Mouse (Mus musculus): ENCODE measurements at regions not wholly inside any gene's neighbourhood (a gene's known extent, or its start where the extent isn't known, plus 50 kb on each side); places are given as distances from the start of the nearest gene placed in this dataset.
A peak's percentile ranks its signal among the peaks of the same experiment; 100 is the strongest.

DNA sequence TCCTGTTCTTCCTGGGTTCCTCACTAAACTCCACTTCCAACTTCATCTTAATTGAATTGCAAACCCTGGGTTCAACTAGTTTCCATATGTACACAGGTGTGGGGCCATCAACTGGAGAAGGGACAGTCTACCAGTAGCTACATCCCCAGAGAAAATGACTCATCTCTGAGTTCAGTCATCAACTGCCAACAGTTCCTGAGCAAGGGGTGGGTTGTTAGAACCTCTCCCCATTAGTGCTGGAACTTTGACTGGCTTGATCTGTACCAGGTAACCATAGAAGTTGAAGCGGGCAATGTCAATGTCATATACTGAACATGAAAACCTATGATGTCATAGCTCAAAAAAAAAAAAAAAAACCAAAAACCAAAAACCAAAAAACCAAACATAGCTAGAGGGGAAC is 69.8 kb downstream of the Gm21750 start:
- WGBS = 98% methylated on average over 1 of the region's 1 CpGs
- Histone ChIP-seq H3K27me3 (no peaks in the 10 kb centered on the region), H3K9me3 (replicated peaks) (no peaks in the 10 kb centered on the region), H3K4me1 (no peaks in the 10 kb centered on the region), H3K4me3 (replicated peaks) (no peak overlapping the region), H3K9ac (no peak overlapping the region), H3K27ac (no peak overlapping the region), H3K36me3 (no peaks in the 10 kb centered on the region), H3K4me2 (no peak overlapping the region)
- no peak for ATAC-seq (replicated peaks; ENCODE audit: low FRiP score)

DNA sequence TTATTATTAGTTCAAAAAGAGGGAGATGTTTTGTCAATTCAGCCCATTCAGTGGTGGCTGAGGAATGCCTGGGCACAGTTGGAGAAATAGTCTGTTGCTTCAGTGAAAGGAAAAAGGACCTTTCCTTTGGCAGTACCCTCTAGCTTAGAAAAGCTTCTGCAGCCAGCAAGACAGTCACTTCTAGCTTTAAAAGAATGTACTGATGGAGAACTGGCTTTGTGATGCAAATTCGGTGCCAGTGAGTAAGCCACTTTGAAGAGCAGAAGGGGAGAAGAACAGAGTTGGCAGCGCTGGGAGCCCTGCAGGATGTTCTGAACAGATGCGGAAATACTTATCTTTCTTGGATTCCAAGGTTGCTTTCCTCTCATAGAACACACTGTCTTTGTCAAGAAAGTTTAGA is 71.1 kb downstream of the Gm21750 start:
- H3K4me2 ChIP-seq = no peak overlapping the region
- no peak overlapping the region for H3K9ac ChIP-seq
- no peaks in the 10 kb centered on the region for H3K27me3 ChIP-seq
- no peak overlapping the region for H3K4me3 ChIP-seq (replicated peaks)
- ATAC-seq (replicated peaks; ENCODE audit: low FRiP score) = no peak
- no peaks in the 10 kb centered on the region for H3K36me3 ChIP-seq
- no peaks in the 10 kb centered on the region for H3K9me3 ChIP-seq (replicated peaks)
- H3K4me1 ChIP-seq = no peaks in the 10 kb centered on the region
- WGBS = 58% methylated on average over 3 of the region's 3 CpGs
- H3K27ac ChIP-seq = no peak overlapping the region

DNA sequence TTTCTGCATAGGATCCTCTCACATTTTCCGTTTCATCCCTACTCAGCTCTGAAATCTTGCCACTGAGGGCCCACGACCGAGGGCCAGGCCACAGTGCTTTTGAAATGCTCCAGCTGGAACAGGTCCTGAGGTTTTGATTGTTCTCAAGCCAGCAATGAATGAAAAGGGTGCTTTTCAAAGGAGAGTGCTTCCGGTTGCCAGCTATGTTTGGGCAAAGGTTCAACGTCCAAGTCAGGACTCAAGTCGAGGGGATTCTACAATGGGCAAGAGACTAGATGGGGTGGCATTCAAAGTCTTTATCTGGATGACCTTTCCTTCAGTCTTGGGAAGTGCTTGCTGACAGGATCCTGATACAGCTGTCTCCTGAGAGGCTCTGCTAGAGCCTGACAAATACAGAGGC is 89.8 kb downstream of the Gm21750 start:
- no peak for ATAC-seq (replicated peaks; ENCODE audit: low FRiP score)
- no peak overlapping the region for H3K9ac ChIP-seq
- H3K36me3 ChIP-seq = no peaks in the 10 kb centered on the region
- no peaks in the 10 kb centered on the region for H3K4me1 ChIP-seq
- no peak overlapping the region for H3K27ac ChIP-seq
- no peak overlapping the region for H3K4me2 ChIP-seq
- H3K9me3 ChIP-seq (replicated peaks) = no peaks in the 10 kb centered on the region
- no peaks in the 10 kb centered on the region for H3K27me3 ChIP-seq
- 80% methylated on average over 6 of the region's 6 CpGs for WGBS
- H3K4me3 ChIP-seq (replicated peaks) = no peak overlapping the region

DNA sequence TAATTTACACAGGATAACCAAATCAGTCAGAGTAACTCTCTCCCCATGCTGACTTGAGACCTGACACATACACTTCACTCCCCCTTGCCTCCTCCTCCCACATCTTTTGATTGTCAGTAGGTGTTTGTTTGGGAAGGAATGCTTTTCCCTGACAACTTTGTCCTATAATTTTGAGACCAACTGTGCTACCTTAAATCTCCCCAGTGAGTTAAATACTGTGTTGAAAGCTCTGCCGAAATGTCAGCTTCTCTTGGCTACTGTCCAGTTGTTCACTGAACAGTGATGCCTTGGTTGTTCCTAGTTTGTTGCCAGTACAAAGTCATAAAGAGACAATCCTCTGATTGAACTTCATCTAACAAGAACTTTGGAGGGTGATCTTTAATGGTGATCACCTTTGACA is 99.0 kb downstream of the Gm21750 start:
- H3K4me2 ChIP-seq = no peak overlapping the region
- H3K27me3 ChIP-seq = no peaks in the 10 kb centered on the region
- no peaks in the 10 kb centered on the region for H3K36me3 ChIP-seq
- ATAC-seq (replicated peaks; ENCODE audit: low FRiP score) = no peak
- H3K27ac ChIP-seq = no peak overlapping the region
- 42% methylated on average over 1 of the region's 1 CpGs for WGBS
- H3K4me1 ChIP-seq = no peaks in the 10 kb centered on the region
- no peak overlapping the region for H3K9ac ChIP-seq
- no peak overlapping the region for H3K4me3 ChIP-seq (replicated peaks)
- H3K9me3 ChIP-seq (replicated peaks) = no peaks in the 10 kb centered on the region

DNA sequence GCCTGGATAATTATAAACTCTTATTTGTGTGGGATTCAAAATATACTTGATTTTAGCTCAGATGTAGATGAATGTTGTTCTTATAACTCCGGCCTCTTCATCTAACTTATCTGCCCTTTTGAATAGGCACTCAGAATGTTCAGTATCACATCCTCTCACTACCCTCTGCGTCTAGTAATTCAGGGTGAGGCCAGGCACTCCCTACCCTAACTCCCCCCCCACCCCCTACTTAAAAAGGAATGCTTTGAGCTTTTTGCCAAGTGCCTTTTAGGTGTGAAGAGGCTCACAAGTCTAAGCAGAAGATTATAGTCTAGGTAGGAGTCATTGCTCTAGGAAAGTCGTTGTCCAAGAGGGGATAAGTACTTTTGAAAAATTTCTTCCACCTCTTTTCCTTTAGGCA is 111.9 kb downstream of the Gm21750 start:
- 39% methylated on average over 3 of the region's 3 CpGs for WGBS
- H3K9ac ChIP-seq = no peak overlapping the region
- H3K9me3 ChIP-seq (replicated peaks) = no peaks in the 10 kb centered on the region
- H3K4me1 ChIP-seq = no peaks in the 10 kb centered on the region
- no peak for ATAC-seq (replicated peaks; ENCODE audit: low FRiP score)
- no peak overlapping the region for H3K4me3 ChIP-seq (replicated peaks)
- H3K36me3 ChIP-seq = no peaks in the 10 kb centered on the region
- H3K27me3 ChIP-seq = no peaks in the 10 kb centered on the region
- H3K4me2 ChIP-seq = no peak overlapping the region
- H3K27ac ChIP-seq = no peak overlapping the region

DNA sequence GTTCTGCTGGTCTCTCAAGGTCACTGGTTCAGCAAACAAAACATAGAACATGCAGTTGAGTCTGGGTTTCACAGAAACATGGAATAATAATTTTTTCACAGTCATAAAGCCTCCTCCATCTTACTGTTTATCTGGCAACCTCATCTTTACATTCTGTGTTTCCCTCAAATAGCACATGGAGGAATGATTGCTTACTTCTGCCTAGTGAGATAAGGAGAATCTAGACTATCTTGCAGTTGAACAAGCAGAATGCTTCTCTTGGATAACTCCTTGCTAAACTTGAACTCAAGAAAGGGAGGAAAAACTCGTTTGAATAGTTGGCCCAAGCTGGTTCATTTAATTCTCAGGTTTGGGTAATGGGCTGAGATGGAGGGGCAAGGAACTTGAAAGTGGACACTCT is 112.8 kb downstream of the Gm21750 start:
- Histone ChIP-seq H3K27ac (no peak overlapping the region), H3K27me3 (no peaks in the 10 kb centered on the region), H3K4me1 (no peaks in the 10 kb centered on the region), H3K4me3 (replicated peaks) (no peak overlapping the region), H3K9me3 (replicated peaks) (no peaks in the 10 kb centered on the region), H3K36me3 (no peaks in the 10 kb centered on the region), H3K4me2 (no peak overlapping the region), H3K9ac (no peak overlapping the region)
- 34% methylated on average over 1 of the region's 1 CpGs for WGBS
- no peak for ATAC-seq (replicated peaks; ENCODE audit: low FRiP score)

DNA sequence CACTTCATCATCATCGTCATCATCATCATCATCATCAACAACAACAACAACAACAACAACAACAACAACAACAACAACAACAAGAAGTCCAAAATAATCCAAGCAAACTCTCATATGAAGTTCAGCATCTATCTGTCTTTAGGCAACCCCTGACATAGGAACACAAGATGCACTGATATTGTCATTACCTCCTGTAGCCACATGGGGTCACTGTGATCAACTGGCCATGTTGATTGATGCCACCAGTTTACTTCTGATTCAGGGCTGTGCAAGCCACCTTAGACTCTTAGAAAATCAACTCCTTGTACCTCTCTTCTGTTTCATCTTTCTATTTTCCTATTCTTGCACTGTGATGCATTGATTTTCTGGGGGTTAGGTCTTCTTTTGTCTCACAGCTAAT is 115.0 kb downstream of the Gm21750 start:
- 25% methylated on average over 1 of the region's 1 CpGs for WGBS
- 0 out of 2 replicates have a peak, but pooled peaks have one; percentile 40 for ATAC-seq (replicated peaks; ENCODE audit: low FRiP score)
- H3K9ac ChIP-seq = no peak overlapping the region

DNA sequence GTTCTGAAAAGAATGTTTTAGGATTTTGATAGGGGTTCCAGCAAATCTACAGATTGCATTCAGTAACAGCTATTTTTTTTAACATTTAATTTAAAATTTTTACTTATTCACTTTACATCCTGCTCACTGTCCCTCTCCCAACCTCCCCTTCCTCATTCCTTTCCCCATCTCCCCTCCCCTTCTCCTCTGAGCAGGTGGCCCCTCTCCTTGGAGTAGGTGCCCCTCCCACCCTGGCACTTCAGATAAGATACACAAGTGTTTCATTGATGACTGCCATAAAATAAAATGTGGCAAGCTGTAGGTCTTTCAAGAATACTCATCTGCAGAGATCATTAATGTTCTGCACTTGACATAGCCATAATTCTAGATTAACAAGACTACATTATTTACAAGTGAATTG is 146.1 kb downstream of the Gm21750 start:
- no peak for ATAC-seq (replicated peaks; ENCODE audit: low FRiP score)
- H3K27ac ChIP-seq = no peak overlapping the region
- no peak overlapping the region for H3K4me3 ChIP-seq (replicated peaks)
- no peak overlapping the region for H3K4me2 ChIP-seq
- no peaks in the 10 kb centered on the region for H3K9me3 ChIP-seq (replicated peaks)
- no peaks in the 10 kb centered on the region for H3K4me1 ChIP-seq
- H3K9ac ChIP-seq = no peak overlapping the region
- no peaks in the 10 kb centered on the region for H3K27me3 ChIP-seq
- no peaks in the 10 kb centered on the region for H3K36me3 ChIP-seq

More for the DNA sequence above, 115.0 kb downstream of the Gm21750 start:
- Histone ChIP-seq H3K9me3 (replicated peaks) (no peaks in the 10 kb centered on the region), H3K4me2 (no peak overlapping the region), H3K27me3 (no peaks in the 10 kb centered on the region), H3K36me3 (no peaks in the 10 kb centered on the region), H3K27ac (no peak overlapping the region), H3K4me1 (no peaks in the 10 kb centered on the region), H3K4me3 (replicated peaks) (no peak overlapping the region)

DNA sequence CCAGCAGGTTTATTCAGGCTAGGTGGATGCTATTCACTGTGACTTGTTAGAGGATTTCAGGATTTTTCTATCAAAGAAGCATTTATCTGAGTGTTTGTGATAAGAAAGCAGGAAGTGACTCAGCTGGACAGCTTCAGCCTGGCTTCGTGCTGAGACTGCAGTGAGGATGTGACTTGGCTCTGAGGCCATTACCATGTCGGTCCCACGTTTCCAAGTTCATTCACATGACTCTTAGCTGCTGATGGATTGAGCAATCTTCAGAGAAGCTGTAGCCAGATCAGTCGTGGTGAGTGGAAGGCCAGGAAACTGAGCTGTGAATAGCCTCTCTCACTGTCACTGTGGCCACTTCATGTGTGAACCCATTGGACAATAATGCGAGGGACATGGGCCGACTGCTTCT is 177.9 kb downstream of the Gm21750 start:
- H3K9me3 ChIP-seq (replicated peaks) = no peaks in the 10 kb centered on the region
- no peaks in the 10 kb centered on the region for H3K4me1 ChIP-seq
- no peak overlapping the region for H3K4me2 ChIP-seq
- 68% methylated on average over 6 of the region's 6 CpGs for WGBS
- H3K27ac ChIP-seq = no peak overlapping the region
- no peak overlapping the region for H3K4me3 ChIP-seq (replicated peaks)
- H3K9ac ChIP-seq = no peak overlapping the region
- H3K27me3 ChIP-seq = no peaks in the 10 kb centered on the region
- ATAC-seq (replicated peaks; ENCODE audit: low FRiP score) = no peak
- H3K36me3 ChIP-seq = no peaks in the 10 kb centered on the region

DNA sequence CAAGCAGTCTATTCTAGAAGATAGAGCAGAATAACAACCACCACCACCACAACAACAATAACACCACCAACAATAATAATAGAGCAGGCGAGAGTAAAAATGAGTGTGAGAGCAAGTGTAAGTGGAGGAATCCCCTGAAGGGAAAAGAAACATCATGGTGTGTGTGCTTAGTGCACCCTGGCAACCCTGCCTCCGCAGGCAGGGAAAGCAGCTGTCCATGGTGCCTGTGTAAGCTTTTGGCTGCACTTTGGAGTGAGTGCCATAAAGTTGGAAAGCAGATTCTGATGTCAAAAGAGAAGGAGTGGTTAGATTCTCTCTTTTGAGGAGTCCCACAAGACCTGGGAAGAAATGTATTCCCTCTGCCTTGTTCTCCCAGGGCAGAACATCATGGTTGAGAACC is 200.8 kb downstream of the Gm21750 start:
- Histone ChIP-seq H3K4me1 (no peaks in the 10 kb centered on the region), H3K27me3 (no peaks in the 10 kb centered on the region), H3K36me3 (no peaks in the 10 kb centered on the region), H3K4me2 (no peak overlapping the region), H3K27ac (no peak overlapping the region), H3K4me3 (replicated peaks) (no peak overlapping the region), H3K9ac (no peak overlapping the region), H3K9me3 (replicated peaks) (no peaks in the 10 kb centered on the region)
- 19% methylated on average over 2 of the region's 2 CpGs for WGBS
- ATAC-seq (replicated peaks; ENCODE audit: low FRiP score) = no peak

DNA sequence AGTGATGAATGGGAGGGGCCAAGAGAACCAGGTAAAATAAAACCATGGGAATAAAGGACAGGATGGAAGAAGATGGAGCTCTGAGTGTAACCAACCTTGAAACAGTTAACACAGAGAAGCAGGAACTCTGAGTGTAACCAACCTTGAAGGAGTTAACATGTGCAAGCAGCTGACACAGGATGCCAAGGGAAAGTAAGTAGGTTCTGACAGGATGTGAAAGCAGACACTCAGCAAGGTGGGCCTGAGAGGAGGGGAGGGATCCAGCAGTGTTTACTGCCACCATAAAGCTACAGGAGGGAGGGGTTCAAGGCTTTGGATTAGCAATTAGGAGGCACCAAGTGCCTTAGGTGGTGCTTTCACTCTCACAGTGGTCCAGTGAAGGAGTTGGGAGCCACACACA is 213.3 kb downstream of the Gm21750 start:
- Histone ChIP-seq H3K36me3 (no peaks in the 10 kb centered on the region), H3K27me3 (no peaks in the 10 kb centered on the region), H3K27ac (no peak overlapping the region), H3K9ac (no peak overlapping the region), H3K4me3 (replicated peaks) (no peak overlapping the region), H3K4me2 (no peak overlapping the region), H3K4me1 (no peaks in the 10 kb centered on the region), H3K9me3 (replicated peaks) (no peaks in the 10 kb centered on the region)
- 0 out of 2 replicates have a peak, but pooled peaks have one; percentile 56 for ATAC-seq (replicated peaks; ENCODE audit: low FRiP score)

DNA sequence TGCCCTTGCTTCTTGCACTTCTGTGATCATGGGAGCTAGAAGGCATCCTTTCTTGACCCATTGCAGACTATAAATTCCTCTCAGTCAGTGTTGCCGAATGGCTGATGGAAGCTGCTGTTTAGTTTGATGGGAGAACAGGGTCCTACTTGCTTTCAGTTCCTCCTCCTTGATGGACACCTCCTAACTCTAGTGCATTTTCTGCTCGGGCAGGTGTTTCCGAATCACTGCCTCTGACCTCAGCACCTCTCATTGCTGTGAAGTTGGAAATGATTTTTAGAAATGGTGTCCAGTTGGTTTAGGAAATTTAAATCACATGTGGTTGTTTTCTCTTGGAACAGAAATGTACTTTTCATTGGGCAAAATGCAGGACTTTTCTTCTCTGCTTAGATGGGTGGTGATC is 214.9 kb downstream of the Gm21750 start:
- Histone ChIP-seq H3K27ac (no peak overlapping the region), H3K4me3 (replicated peaks) (no peak overlapping the region), H3K27me3 (no peaks in the 10 kb centered on the region), H3K36me3 (no peaks in the 10 kb centered on the region), H3K9ac (no peak overlapping the region), H3K9me3 (replicated peaks) (no peaks in the 10 kb centered on the region), H3K4me2 (no peak overlapping the region), H3K4me1 (no peaks in the 10 kb centered on the region)
- no peak for ATAC-seq (replicated peaks; ENCODE audit: low FRiP score)
- 57% methylated on average over 3 of the region's 3 CpGs for WGBS

DNA sequence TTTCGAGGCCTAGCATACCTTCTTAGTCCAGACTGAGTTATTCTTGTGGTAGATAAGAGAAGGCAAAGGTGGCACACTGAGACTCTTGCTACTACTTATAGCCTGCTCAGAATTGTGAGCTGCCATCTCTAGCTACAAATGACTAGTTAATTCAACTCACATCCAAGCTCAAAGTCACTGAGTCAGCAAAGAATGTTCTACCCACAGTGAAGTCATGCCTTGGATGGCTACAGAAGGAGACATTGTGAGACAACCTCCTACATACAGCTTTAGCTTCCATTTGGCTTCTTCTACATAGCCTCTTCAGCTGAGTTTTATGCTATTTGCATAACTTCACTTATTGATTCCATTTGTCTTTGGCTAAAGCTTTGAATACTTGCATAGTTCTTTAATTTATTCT is 217.2 kb downstream of the Gm21750 start:
- no peak overlapping the region for H3K4me2 ChIP-seq
- no peak overlapping the region for H3K9ac ChIP-seq
- H3K4me3 ChIP-seq (replicated peaks) = no peak overlapping the region
- H3K36me3 ChIP-seq = no peaks in the 10 kb centered on the region
- H3K4me1 ChIP-seq = no peaks in the 10 kb centered on the region
- no peak for ATAC-seq (replicated peaks; ENCODE audit: low FRiP score)
- WGBS = 83% methylated on average over 1 of the region's 1 CpGs
- H3K27me3 ChIP-seq = no peaks in the 10 kb centered on the region
- H3K9me3 ChIP-seq (replicated peaks) = no peaks in the 10 kb centered on the region
- no peak overlapping the region for H3K27ac ChIP-seq
